Mouse (Mus musculus) megakaryocyte, embryonic 14.5 days (primary cell): Measurements from ENCODE around the gene Sox15.

Source experiments
- FLI1 ChIP-seq: IDR thresholded peaks from 2 replicates; pipeline ENCODE4 v1.6.1; 2012; ENCODE audit warnings: low read length, inconsistent platforms, mixed read lengths
- GATA1 ChIP-seq: IDR thresholded peaks from 3 replicates; pipeline ENCODE4 v1.6.1; 2012; ENCODE audit warnings: mixed read lengths, low read length, inconsistent platforms, borderline replicate concordance

- TF ChIP-seq GATA1 (no peak), FLI1 (no peak)
Measured at GRCm38 (mm10) chr11:69621571-69622268, 33.4 kb upstream of the Sox15 start, which contains the start of gene Sat2.
